Mouse (Mus musculus) ovary, postnatal 14 days (tissue): ENCODE measurements at regions not wholly inside any gene's neighbourhood (a gene's known extent, or its start where the extent isn't known, plus 50 kb on each side); places are given as distances from the start of the nearest gene placed in this dataset.
"Not testable (repeated sequence)": the region's sequence is repeated elsewhere in the genome, so short reads cannot be mapped to it uniquely, and the experiment has no call there.

Experiments used
- DNase-seq: peaks from one replicate; pipeline ENCODE4 v3.0.0; 2022; ENCODE audit warnings: low spot score

DNA sequence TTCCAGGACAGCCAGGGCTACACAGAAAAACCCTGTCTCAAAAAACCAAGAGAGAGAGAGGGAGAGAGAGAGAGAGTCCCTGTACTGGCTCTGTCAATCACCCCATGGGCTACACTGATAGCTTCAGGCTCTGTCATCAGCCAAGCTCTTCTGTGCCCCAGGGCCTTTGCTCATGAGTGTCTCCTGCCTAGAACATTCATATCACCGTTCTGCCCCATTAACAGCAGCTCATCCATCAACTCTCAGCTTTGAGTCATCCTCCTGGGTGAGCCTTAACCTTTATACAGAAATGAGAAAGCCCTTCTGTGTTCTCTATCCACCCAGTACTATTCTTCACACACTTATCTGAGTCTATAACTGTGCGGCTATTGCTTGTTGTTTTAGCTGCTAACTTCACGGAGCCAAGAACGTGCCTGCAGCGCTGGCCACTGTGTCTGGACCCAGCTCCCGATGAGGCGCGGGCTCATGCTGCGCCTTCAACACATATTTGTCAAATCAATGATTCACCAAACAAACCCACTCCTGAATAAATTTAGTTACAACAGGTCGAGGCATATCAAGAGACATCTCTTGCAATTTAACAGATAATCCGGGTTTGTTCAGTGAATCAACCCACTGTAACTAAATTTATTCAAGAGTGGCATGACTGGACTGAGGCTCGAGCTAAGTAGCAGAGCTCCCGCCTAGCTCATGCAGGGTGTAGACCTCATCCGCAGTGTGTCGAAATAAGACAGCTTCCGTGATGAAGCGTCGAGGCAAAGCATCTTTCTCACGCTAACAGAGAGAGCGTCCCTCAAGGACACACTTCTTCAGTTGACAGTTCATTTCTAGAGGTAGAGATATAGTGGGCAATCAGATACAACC is 152.1 kb downstream of the Katnal1 start:
- no peak for DNase-seq

GRCm38 (mm10) chr5:148775232-148775631 is 153.9 kb downstream of the Katnal1 start:
- no peak for DNase-seq

DNA sequence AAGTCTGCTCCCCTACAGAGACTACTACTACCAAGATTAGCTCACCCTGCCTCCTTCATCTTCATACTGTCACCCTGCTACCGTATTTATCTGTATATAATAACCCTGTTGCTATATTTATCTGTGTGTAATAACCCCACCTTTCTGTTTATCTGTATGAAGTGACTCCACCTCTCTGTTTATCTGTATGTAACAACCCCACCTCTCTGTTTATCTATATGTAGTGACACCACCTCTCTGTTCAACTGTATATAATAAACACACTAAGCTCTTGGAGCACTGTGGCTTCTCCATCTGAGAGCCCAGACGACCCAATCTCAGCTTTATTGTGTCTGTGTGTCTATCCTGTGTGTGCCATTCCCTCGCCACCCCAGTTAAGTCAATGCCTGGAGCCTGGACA is 154.7 kb downstream of the Katnal1 start:
- no peak for DNase-seq

GRCm38 (mm10) chr5:148769452-148769851 is 159.7 kb downstream of the Katnal1 start:
- DNase-seq, result no peak

GRCm38 (mm10) chr5:148768346-148768745 is 160.8 kb downstream of the Katnal1 start:
- DNase-seq, result no peak

DNA sequence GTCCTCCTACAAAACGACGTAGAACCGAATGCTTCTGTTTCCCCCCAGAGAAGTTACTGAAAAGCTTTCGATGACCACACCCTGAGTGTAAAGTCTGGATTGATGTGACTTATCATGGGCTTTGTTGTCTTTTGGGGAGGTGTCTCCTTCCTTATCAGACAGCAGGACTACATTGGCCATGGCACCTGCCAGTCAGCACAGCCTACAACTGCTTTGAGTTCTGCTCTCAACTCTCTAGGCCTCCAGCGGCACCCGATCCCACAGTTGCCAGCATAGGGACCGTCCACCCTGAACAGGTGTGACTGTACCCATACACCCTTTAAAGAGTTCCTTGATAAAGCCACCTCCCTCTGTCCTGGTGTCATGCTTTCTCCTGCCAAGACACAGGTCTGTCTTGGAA is 163.1 kb downstream of the Katnal1 start:
- DNase-seq, result no peak

DNA sequence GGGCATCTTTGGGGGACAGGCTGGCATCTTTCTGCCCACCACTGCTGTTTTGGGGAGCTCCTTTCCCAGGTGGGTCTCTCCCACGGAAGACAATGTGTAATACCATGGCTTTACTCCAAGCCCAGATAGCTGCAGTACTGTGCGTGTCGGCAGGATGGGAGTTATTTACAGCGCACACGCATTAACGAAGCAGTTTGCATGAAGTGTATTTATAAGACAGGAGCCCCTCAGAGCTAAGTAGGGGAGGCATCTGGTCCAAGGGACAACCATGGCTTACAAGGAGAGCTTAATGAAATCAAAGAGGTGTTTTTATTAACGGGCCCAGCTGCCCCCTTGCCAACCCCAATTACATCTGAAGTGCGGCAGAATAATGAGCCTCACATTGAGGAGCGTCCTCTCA is 169.0 kb downstream of the Katnal1 start:
- DNase-seq, result no peak

GRCm38 (mm10) chr5:148758786-148759185 is 170.3 kb downstream of the Katnal1 start:
- DNase-seq, result no peak

- no peak for DNase-seq
These were observed 171.4 kb downstream of the Katnal1 start for GRCm38 (mm10) chr5:148757715-148758114.

DNA sequence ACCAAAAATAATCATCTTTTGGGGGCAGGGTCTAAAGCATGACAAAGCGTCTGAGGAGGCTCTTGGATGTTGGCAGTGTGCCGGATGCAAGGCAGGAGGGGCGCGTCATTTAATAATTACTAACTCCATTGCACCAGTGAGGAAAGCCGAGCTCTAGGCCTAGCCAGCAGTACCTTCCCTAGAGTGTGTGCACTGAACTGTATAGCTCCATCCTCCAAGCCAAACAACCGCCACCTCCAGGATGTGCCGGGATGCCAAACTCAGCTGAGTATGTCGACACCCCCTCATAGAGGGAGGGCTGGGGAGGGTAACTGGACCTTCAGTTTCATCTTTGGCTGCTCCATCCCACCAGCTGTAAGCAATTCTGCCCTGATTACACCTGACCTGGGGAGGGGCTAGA is 171.9 kb downstream of the Katnal1 start:
- DNase-seq, result no peak

DNA sequence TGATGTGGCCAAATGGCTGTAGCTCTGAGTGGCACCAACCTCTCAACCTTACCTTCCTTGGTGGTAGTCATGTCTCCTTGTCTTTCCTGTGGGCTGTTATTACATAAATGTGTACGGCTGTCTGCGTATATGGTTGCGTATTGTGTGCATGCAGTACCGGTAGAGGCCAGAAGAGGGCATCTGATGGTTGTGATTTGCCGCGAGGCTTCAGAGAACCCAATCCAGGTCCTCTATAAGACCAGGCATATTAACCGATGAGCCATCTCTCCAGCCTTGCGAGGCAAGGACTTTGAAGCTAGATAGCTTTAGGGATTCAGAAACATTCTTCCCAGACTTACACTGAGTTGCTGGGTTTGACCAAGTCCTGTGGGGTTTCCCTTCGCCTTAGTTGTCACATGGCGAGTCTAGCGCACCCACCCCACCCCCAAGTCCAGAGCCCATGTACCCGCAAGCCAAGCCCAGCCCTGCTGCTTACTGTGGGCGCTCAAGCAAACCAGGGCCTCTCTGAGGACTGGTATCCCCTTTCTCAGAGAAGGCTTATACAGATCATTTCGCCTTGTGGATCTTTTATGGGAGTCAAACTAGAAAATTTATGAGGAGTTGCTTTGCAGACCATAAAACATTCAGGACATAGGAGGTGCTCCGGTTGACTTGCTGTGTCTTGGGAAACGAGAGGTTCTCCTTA is 172.7 kb downstream of the Katnal1 start:
- no peak for DNase-seq

GRCm38 (mm10) chr5:148755807-148756206 is 173.3 kb downstream of the Katnal1 start:
- no peak for DNase-seq

DNA sequence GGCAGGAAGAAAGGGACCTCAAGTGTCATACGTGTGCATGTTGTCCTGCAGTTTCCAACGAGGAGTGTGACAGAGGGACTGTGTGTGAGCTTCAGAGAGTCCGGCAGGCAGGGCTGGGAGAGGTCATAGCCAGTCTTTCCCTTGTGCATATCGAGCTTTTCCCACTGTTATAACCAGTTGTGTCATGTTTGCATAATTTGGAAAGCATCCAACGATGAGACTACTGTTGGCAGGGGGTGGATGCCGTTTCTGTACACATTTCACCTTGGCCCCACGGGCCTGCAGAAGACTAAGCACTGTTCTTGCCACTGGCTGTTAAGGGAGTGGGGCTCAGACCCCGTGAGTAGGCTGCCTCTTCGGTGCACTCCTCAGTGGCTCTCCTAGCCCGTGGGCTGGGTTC is 174.2 kb downstream of the Katnal1 start:
- no peak for DNase-seq

DNA sequence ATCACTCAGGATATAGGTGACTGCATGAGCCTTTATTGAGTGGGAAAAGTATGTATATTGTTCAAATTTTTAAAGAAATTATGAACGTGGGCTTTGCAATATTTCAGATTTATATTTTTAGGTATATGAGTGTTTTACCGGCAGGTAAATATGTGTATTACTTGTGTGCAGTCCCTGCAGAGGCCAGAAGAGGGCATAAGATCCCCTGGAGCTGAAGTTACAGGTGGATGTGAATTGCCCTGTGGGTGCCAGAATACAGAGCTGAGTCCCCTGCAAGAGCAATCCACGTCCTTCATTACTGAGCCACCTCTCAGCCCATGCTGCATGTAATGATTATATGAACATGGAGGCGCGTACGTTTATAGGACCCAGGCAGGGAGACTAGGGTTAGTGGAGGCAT is 174.8 kb downstream of the Katnal1 start:
- DNase-seq, result no peak

GRCm38 (mm10) chr5:148753457-148753856 is 175.7 kb downstream of the Katnal1 start:
- no peak for DNase-seq

DNA sequence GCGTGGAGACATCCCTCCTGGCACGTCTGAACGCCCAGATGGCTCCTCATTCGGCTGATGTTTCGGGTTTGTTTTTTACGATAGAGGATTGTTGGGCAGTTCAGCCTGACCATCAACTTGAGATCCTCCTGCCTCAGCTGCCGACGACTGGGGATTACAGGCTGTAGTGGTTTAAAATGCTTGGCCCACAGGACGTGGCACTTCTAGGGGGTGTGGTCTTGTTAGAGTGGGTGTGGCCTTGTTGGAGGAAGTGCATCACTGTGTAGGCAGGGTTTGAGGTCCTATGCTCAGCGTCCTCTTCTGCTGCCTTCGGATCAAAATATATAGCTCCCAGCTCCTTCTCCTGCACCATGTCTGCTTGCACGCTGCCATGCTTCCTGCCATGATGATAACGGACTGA is 177.1 kb downstream of the Katnal1 start:
- DNase-seq, result no peak

DNA sequence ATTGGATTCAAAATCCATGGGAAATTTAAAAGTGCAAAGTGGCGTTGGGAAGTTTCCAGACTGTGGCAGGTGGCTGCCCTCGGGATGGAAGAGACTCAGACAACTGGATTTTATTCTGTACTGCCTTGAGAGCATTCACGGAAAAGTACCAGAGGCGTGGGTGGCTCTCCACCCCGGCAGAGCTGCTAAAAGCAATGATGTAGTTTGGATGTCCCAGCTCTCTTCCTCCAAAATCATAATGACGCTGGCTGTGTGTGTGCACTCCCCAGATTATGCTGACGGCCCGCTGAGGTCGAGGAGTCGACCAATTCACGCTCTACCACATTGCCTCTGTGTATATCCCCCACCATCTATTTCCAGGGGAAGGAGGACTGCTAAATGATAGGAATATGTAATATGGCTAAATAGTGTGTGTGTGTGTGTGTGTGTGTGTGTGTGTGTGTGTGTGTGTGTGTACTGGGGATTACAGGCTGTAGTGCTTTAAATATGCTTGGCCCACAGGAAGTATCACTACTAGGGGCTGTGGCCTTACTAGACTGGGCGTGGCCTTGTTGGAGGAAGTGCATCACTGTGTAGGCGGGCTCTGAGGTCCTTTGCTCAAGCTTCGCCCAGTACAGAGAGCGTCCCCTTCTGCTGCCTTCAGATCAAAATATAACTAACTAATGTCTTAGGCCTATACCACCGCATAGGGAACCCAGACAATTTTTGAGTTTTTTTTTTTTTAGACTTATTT is 179.0 kb downstream of the Katnal1 start:
- no peak for DNase-seq

GRCm38 (mm10) chr5:148747972-148748764 is 181.0 kb downstream of the Katnal1 start:
- DNase-seq, result no peak

- no peak for DNase-seq
These were observed 181.6 kb downstream of the Katnal1 start for GRCm38 (mm10) chr5:148747549-148747948.

GRCm38 (mm10) chr5:148746726-148747125 is 182.4 kb downstream of the Katnal1 start:
- not testable (repeated sequence) for DNase-seq

- DNase-seq, result no peak
These were observed 184.3 kb downstream of the Katnal1 start for GRCm38 (mm10) chr5:148744676-148745391.
